Mouse (Mus musculus) right cerebral cortex, postnatal 25 days (tissue): ENCODE data around the gene Slc39a8.
A peak's percentile ranks its signal among the peaks of the same experiment; 100 is the strongest.

Source experiments
- DNase-seq: peaks from one replicate; pipeline ENCODE4 v3.0.0; 2022

Gene Slc39a8

DNA sequence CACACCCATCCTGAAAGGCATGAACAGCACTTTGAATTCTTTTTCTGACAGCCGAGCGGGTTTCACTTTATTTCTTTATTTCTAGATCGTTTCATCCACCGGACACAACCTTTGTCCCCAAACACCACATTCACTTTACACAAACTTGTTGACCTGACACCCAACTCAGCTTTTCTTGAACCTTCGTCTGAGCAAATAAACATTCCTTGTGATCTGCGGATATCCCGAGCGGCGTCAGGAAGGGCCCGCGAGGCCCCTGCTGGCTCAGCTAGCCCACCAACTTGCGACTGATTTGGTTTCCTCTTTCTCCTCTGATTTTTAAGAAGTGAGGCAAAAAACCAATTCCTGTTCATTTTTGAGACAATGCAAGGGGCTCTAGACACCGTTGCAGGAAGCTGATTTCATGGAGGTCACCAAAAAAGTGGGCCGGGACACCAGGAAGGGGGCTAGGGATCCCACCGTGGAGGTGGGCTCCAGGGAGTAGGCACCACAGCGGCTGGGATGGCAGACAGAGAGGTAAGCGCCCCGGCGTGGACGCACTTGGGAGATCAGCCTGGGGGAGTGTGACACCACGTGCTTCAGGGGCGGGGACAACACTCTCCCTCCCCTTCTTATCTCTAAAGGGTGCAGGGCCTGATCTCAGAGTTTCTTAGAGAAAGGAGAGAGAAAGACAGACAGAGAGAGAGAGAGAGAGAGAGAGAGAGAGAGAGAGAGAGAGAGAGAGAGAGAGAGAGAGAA lies at the start of gene Slc39a8:
Gene Slc39a8, plus strand, starts transcription at position 264 of the 738 bp plus-strand sequence.
- peak; percentile 52 for DNase-seq

DNA sequence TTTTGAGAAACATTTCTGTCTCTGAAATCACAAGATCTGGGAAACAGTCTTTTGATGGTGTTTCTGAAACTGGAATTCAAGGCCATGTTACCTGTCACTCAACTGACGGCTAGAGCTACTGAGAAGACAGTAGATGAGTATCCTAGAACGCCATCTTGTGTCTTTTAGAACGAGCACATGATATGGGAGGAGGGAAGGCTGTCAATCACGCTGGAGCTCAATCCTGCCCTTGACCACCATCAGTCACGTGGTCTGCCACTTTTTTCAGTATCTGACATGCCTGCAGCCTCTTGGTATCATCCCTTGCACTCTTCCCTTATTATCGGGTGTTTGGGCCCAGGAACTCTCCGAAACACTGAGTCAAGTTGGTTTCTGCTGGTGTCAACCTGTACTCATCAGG lies 40.0 kb upstream of the Slc39a8 start:
- no peak for DNase-seq

DNA sequence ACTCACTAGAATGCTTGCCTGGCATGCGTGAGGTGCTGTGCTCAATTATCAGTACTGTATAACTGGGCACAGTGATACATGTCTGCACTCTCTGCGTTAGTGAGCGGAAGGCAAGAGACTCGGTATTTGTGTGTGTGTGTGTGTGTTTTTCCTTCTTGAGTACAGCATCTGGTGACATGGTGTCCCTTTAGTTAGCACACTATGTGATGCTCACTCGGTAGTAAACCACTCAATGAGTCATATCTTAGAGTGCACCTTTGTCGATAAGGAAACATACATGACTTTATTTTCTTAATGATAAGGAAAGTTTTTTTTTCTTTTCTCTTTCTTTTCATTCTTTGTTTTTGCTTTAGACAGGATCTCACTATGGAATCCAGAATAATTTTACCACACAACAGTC lies 29.0 kb upstream of the Slc39a8 start:
- DNase-seq, result no peak

DNA sequence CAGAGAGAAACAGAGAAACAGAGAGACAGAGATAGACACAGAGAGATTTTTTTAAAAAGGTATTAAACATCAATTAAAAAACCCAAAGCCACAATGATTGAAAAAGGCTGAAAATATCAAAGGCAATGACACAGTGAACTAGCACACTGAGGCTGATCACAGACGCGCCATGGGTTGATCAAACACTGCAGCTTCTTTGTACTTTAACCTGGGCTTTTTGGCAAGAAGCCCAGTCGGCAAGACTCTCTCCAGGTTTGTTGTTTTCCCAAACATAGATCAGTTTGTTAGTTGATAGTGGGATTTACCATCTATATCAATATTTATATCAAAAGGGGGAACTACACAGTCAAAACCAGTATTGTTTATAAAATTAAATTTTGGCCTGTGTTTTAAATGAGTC lies 26.8 kb upstream of the Slc39a8 start:
- DNase-seq, result no peak

DNA sequence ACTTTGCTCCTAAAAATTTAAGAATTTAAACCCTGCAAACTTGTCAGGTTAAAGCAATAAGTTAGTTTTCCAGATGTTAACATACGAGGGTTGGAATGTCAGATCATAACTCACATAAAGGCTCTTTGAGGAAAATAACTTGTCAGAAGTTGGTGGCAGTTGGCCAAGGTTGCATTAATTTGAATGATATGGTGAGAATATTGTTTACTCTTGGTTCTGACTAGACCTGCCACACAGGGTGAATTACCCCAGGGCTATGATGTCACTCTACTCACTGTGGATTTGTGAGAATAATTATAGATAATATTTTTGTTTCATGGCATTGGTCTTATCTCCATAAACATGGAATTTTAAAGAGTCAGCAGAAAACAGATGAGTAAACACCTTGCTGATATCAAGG lies 26.4 kb upstream of the Slc39a8 start:
- no peak for DNase-seq

DNA sequence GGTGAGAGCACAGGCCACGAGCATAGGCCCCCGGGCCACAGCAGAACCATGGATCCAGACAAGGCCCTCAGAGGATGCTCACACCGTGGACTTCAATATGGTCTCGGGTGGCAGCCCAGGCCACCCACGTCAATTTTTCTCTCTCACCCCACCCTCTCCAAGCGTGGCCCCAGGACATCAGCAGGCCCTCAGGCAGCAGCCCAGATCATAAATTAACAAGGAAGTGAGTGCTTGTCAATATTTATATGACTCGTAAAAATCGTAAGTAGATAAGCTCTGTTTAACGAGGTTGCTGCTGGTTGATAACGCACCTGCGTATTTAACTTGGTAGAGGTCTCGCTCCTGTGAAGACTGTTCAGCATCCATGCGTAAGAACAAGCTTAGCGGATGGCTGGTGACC lies 10.4 kb upstream of the Slc39a8 start:
- no peak for DNase-seq

DNA sequence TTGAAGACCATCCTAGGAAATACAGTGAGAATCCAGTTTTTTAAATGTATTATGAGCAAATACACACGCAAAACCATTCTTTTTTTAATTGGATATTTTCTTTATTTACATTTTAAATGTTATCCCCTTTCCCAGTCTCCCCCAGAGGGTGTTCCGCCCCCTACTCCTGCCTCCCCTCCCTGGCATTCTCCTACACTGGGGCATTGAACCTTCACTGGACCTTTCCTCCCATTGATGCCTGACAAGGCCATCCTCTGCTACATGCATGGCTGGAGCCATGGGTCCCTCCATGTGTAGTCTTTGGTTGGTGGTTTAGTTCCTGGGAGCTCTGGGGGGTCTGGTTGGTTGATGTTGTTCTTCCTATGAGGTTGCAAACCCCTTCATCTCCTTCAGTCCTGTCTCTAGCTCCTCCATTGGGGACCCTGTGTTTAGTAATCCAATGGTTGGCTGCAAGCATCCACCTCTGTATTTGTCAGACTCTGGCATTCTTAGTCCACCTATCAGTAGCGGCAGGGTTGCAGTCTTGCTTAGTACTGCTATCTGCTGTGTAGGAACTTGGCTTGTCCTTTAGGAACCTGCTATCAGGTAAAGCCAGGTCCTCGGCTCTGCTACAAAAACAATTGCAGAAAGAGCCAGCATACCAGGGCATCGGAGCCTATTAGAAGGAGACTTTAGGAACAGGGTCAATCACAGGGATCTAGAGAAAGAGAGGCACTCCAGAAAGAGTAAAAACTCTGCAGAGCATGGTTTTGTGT lies 8.9 kb upstream of the Slc39a8 start:
- DNase-seq, result no peak

DNA sequence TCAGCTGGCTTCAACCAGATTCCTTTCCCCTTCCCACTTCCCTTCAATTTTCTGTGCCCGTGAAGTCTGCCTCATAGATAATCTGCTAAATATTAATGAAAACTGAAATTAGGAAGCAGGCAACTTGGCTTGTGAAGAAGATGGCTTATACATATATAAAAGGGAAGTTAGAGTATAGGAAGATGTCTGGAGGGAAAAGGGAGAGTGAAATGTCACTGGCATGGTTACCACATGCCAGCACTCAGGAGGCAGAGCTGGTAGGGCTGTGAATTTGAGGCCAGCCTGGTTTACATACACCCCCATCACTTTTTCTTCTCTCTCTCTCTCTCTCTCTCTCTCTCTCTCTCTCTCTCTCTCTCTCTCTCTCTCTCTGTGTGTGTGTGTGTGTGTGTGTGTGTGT lies 8.0 kb upstream of the Slc39a8 start:
- no peak for DNase-seq

DNA sequence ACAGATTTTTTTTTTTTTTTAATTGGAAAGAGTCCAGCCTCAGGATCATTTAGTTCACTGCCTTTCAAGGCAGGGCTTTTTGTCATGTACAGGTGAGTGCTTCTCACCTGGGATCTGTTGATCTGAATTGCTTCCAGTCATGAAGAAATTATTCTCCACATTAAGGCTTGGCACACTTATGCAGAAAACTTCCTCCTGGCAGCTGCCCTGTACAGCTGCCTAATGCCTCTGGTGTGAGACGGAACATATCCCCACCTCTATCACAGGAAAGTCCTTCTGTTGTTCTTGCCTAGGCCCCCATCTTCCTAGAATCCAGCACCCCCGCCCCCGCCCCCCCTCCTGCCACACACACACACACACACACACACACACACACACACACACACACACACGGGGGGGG lies 643 bp upstream of the Slc39a8 start:
- DNase-seq, result no peak

DNA sequence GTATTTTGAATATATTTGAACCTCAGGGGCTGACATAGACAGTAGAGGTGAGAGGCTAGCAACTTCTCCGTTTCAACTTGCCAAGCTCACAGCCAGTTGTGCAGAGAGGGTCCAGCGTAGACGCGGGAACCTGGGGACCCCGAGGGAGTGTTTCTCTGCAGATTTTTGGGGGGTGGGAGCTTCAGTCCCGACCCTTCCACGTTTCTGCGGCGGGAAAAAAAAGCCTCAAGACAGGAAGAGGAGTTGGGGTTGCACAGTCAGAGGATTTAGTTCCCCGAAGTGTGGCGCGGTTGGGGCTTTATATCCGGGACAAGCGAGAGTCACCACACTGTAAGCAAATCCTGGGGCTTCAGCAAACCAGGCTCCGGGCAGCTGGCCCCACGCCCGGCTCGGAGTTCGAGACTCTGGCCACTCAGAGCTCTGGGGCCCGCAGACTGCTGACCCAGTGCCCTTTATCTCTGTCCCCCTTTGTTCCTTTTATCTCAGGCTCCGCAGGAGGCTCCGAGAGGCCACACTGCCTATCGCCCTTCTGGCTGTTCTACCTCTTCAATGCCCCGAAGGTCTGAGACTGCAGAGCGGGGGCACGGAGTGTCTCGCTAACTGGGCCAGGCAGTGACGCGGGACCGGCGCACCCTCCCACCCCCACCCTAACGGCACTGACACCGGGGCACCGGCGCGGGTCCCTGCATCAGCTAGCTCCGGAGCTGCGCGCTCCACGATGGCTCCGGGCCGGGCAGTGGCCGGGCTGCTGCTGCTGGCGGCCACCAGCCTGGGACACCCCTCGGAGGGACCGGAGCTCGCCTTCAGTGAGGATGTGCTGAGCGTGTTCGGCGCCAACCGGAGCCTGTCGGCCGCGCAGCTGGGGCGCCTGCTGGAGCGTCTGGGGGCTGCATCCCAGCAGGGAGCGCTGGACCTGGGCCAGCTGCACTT lies 940 bp downstream of the Slc39a8 start:
- DNase-seq, result peak; percentile 32

DNA sequence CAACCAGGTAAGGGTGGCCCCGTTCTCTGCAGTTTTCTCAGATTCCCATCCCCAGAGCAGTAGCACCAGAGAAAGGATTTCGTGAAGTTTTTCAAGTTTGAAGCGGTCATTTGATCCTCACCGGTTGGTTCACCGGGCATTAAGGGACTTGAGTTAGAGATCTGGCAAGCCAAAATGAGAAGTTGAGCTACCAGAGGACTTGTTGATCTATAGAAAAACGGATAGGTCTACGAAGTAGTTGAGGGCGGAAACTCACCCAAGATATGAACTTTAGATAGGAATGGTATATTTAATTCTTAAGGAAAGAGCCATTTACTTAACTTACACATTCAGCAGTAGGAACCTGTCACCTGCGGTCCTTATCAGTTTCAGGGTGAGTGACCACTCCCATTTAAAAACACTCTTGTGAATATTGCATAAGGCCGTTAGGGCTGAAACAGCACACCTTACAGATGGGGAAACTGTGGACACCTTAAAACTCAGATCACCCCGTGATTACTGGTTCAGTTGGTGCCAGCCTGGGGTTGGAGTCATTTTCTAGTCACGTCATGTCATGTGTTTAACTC lies 1.7 kb downstream of the Slc39a8 start:
- no peak for DNase-seq

DNA sequence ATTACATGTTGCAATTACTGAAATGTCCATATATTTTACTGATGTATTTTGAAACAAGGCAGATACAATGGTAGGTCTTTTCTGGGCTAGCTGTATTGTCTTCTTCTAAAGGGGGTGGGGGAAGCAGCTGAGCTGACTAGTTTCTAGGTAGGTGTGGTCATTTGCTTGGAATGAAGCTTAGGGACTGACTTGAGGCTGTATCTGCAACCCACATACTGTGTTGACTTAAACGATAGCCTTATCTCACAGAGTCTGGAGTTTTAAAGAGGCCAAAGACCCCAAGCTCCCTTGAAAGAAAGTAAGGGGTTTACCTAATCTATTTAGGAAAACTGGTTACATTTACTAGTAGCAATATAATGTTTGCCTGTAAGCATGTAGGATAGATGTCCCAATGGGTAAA lies 2.9 kb downstream of the Slc39a8 start:
- no peak for DNase-seq

DNA sequence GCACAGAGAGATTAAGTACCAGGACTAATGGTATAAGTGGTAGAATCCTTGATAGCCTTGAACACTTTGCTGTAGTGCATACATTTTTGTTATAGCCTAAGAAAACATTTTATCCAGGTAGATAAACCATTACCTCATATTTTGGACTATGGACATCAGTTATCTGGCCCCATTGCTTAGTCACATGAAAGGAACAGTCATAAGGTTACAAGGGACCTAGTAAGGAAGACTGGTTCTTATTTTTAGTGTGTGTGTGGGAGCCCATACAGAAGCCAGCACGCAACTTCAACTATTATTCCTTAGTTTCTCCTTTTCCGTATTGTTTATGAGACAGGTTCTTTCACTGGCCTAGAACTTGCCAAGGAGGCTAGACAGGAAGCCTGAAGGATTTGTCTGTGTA lies 7.4 kb downstream of the Slc39a8 start:
- no peak for DNase-seq

DNA sequence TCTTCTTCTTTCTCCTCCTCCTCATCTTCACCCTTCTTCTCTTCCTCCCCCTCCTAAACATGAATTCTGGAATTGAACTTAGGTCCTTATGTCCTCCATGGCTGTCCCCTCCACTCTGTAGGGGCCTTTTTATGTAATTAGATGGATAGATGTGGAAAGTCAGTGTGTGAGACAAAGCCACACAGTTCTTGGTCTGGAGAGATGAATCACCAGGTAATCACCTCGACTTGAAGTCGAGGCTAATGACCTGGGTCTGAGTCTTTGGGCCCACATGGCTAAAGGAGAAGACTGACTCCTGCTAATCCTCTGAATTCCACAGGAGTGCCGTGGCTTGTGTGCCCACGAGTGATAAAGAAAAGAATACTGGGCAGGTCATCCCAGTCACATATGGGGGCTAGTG lies 7.8 kb downstream of the Slc39a8 start:
- DNase-seq, result no peak

DNA sequence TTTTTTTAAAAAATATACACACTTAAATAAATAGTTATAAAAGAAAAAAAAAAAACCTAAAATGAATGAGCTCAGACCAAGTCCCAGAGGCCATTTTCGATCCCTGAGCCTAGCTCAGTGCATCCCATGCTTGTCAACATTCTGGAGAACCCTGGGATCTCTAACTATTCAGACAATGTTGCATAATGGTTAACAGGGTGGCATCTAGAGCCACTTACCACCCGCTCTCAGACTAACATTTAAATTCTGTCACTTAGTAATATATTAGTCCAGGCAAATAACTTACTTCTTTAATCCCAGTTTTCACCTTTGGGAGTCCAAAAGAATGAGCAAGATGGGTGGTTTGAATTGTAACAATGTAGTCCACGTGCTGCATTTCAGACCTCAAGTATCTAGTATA lies 9.9 kb downstream of the Slc39a8 start:
- no peak for DNase-seq

DNA sequence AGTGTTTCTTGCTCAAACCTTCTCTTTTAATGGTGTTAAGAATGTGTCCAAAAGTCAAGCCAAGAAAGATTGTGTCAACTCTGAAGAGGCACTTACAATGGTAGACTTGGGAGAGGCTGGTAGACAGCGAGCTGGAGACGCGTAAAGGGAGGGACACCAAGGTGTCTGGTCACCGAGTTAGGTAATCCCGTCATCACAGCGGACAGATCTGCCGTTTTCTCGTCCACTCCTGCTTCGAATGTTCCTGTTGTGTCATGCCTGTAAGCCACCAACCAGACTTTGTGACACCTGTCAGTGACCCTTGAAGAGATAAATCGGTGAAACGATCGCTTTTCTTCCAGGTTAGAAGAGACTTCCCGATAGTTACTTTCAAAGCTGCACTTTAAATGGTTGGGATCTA lies 14.5 kb downstream of the Slc39a8 start:
- no peak for DNase-seq

DNA sequence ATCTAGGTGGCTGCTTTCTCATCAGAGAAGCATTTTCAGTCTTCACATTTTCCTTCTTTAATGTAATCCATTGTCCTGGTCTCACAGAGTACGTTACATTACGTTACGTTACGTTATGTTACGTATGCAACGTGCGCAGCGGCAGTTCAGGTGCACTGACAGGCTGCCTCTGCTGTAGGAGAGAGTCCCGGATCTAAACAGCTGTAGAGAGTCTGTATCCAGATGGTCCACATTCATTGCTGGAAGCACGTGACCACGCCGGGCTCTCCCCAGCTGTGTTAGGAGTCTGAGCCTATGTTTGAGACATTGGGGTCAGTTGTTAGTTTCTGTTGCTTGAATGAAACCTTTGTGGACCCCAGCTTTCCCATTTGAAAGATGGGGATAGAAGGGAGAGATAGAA lies 15.1 kb downstream of the Slc39a8 start:
- DNase-seq, result no peak

DNA sequence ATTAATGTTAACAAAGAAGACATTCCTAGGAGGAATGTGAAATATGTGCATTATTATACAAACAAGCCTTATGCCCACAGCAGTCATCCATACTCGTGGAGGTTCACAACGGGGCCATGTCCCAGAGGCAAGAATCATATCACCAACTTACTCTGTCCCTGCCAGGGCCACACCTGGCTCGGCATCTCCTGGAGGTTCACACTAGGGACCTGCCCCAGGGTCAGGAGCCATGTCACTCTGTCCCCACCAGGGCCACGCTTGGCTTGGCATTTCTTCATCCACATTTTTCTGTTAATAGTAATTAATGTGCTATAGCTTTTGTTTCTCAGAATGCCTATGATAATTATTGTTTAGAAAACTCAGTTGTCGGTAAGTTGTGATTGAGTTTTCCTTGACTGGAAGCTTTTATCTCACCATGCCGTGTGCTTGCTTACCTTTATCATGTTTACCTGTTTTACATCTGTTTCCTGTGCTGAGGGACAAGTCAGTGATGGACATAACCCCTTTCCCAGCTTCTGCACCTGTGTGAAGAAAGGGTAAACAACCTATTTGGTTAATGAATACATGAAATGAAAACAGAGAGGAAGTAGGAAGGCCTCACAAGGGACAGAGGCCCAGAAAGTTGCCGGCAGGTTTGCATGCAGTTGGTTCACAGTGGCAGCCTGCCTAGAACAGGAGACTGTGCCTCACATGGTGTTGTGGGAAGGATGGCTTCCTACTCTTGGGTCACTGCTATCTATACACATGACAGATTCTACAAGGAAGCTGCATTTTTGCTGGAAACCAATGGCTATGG lies 16.8 kb downstream of the Slc39a8 start:
- no peak for DNase-seq

DNA sequence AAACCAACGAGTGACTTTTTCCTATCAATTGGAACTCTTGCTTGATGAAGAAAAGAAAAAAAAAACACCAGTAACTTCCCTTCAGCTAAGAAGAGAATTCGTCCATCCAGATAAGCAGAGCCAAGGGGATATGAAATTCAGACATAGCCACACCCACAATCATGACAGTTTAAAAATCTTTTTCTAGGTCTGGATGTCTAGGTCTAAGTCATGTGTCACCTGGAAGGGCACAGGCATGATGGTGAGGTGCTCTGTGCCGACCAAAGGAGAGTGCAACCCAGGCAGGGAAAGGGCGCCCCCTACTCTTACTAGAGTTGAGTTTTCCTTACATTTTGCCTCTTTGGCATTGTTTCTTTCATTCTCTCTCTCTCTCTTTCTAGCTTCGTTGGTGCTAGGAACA lies 18.1 kb downstream of the Slc39a8 start:
- no peak for DNase-seq

DNA sequence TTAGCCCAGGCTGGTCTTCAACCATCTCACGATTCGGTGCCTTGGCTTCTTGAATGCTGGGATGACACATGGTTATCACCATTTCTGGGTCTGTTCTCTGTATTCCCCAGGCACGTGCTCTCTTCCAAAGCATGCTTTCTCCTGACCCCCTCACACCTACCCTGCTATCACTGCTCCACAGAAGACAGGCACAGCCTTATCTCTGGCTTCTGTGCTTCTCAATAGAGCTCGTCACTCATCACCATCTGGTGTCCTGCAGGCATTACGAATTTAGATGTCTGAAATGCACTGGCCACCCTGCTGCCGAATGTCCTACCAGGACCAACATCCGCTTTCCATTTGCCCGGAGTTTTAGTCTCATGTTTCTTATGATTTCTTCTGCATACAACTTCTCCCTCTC lies 18.6 kb downstream of the Slc39a8 start:
- DNase-seq, result no peak

DNA sequence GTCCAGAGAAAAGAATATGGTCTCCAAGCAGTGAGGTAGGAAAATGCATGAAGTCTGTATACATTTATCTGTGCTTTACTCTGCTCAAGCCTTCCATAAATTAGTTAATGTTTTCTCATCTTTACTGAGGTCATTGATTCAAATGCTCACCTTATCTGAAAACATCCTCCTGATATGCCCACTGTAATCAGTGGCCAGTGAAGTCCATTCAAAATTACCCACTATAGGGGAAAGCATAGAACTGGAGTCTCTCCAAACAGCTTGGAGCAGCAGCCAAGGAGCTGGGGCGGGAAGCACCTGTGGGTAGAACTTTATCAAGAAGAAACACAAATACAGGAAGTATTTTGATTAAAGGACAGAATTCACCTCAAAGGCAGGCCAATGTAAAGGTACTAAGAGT lies 19.8 kb downstream of the Slc39a8 start:
- DNase-seq, result no peak

DNA sequence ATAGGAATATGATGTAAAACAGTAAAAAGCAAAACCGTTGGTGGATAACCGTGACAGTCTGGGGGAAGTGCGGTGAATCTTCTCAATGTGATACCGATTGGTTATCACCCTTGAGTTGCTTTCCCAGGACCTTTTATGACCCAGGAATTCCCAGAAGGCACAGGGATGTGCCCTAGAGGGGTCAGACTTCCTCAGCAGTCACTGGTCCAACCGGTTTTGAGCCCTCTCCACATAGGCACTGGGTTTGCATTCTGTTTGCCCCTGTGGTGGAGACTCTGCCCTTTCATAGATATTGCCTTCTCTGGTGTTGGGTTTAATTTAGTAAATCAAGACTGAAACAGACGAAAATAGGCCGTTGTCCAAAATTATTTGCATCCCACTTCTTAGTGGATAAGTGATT lies 20.8 kb downstream of the Slc39a8 start:
- no peak for DNase-seq
